Mouse (Mus musculus): ENCODE measurements around the gene Krt4. TPM values are rescaled to one million over a fixed set of nuclear protein-coding genes. Genes with fewer than 3 reads are reported as not detected.

Gene Krt4
- total and polyA plus RNA-seq, 3 experiments: 0.08 TPM; not detected in 2

- peak; percentile 62 for DNase-seq
Observed at GRCm38 (mm10) chr15:101895216-101895615, 29.3 kb downstream of the Krt4 start.

GRCm38 (mm10) chr15:101892820-101893219 lies 31.7 kb downstream of the Krt4 start, which contains the start of gene Krt76:
TSS of gene Krt76 (minus strand) at chr15:101892920.
- DNase-seq: no peak

GRCm38 (mm10) chr15:101879776-101880175 lies 44.8 kb downstream of the Krt4 start:
- no peak for DNase-seq

GRCm38 (mm10) chr15:101878041-101878440 lies 46.5 kb downstream of the Krt4 start:
- DNase-seq: peak; percentile 65

- DNase-seq: no peak
Observed at GRCm38 (mm10) chr15:101874383-101874782, 50.2 kb downstream of the Krt4 start.

- DNase-seq: peak; percentile 43
Observed at GRCm38 (mm10) chr15:101873231-101873630, 51.3 kb downstream of the Krt4 start.

- no peak for DNase-seq
Observed at GRCm38 (mm10) chr15:101869431-101869830, 55.1 kb downstream of the Krt4 start, which contains the start of gene Krt77. TSS of gene Krt77 (minus strand) at chr15:101869705.

Small RNA genes within 50 kb of the gene (microRNA-seq; reads per million reads assigned to microRNA genes)
- 0 reads per million in 2 experiments for gene Gm44356

Other genes starting within 250 kb of the Krt4 start
- not detected for gene Krt6b, start 244.4 kb downstream of the Krt4 start, total RNA-seq (2021)
- not detected in 2 replicates for gene Krt6b, start 244.4 kb downstream of the Krt4 start, polyA plus RNA-seq (2012; rRNA removed)
- not detected for gene Krt6a, start 230.4 kb downstream of the Krt4 start, total RNA-seq (2021)
- not detected in 2 replicates for gene Krt6a, start 230.4 kb downstream of the Krt4 start, polyA plus RNA-seq (2012; rRNA removed)
- not detected for gene Krt5, start 211.8 kb downstream of the Krt4 start, total RNA-seq (2021)
- gene Krt5, start 211.8 kb downstream of the Krt4 start, polyA plus RNA-seq (2012; rRNA removed): 0.06 TPM in 1 of 2 replicates, not detected in the other
- not detected for gene Krt71, start 181.6 kb downstream of the Krt4 start, total RNA-seq (2021)
- not detected in 2 replicates for gene Krt71, start 181.6 kb downstream of the Krt4 start, polyA plus RNA-seq (2012; rRNA removed)
- not detected for gene Krt72, start 138.3 kb downstream of the Krt4 start, total RNA-seq (2021)
- not detected in 2 replicates for gene Krt72, start 138.3 kb downstream of the Krt4 start, polyA plus RNA-seq (2012; rRNA removed)
- not detected for gene Krt73, start 122.4 kb downstream of the Krt4 start, total RNA-seq (2021)
- not detected in 2 replicates for gene Krt73, start 122.4 kb downstream of the Krt4 start, polyA plus RNA-seq (2012; rRNA removed)
- gene Krt2, start 106.6 kb downstream of the Krt4 start, total RNA-seq (2021): not detected
- gene Krt2, start 106.6 kb downstream of the Krt4 start, polyA plus RNA-seq (2012; rRNA removed): not detected in 2 replicates
- under 1 TPM; 0.10 to 0.17 TPM for gene Krt1, start 73.9 kb downstream of the Krt4 start, total RNA-seq (2021)
- gene Krt1, start 73.9 kb downstream of the Krt4 start, polyA plus RNA-seq (2012; rRNA removed): 0.68 and 1.2 TPM in 2 replicates
- gene Krt77, start 55.0 kb downstream of the Krt4 start, total RNA-seq (2021): not detected
- gene Krt77, start 55.0 kb downstream of the Krt4 start, polyA plus RNA-seq (2012; rRNA removed): not detected in 2 replicates
- not detected for gene Krt76, start 31.8 kb downstream of the Krt4 start, total RNA-seq (2021)
- not detected in 2 replicates for gene Krt76, start 31.8 kb downstream of the Krt4 start, polyA plus RNA-seq (2012; rRNA removed)
- 1 to 10 TPM; 1.1 to 2.3 TPM for gene Krt79, start 15.6 kb upstream of the Krt4 start, total RNA-seq (2021)
- gene Krt79, start 15.6 kb upstream of the Krt4 start, polyA plus RNA-seq (2012; rRNA removed): 0.26 and 1.8 TPM in 2 replicates
- not detected for gene Krt78, start 29.6 kb upstream of the Krt4 start, total RNA-seq (2021)
- not detected in 2 replicates for gene Krt78, start 29.6 kb upstream of the Krt4 start, polyA plus RNA-seq (2012; rRNA removed)
- 1 to 10 TPM; 1.7 TPM for gene Krt8, start 79.7 kb upstream of the Krt4 start, total RNA-seq (2021)
- gene Krt8, start 79.7 kb upstream of the Krt4 start, polyA plus RNA-seq (2012; rRNA removed): 0.62 and 1.1 TPM in 2 replicates
- gene Krt18, start 103.4 kb upstream of the Krt4 start, total RNA-seq (2021): 1 to 10 TPM; 1.6 to 2.5 TPM
- 0.61 and 1.1 TPM in 2 replicates for gene Krt18, start 103.4 kb upstream of the Krt4 start, polyA plus RNA-seq (2012; rRNA removed)
- gene Eif4b, start 149.0 kb upstream of the Krt4 start, total RNA-seq (2021): 100 to 1,000 TPM; 230 to 238 TPM
- gene Eif4b, start 149.0 kb upstream of the Krt4 start, polyA plus RNA-seq (2012; rRNA removed): 28.8 and 43.7 TPM in 2 replicates
- 10 to 100 TPM; 75.2 to 91.8 TPM for gene Tns2, start 175.7 kb upstream of the Krt4 start, total RNA-seq (2021)
- 101 and 107 TPM in 2 replicates for gene Tns2, start 175.7 kb upstream of the Krt4 start, polyA plus RNA-seq (2012; rRNA removed)
- gene Spryd3, start 211.5 kb upstream of the Krt4 start, total RNA-seq (2021): 10 to 100 TPM; 27.4 to 48.9 TPM
- 38.3 and 48.4 TPM in 2 replicates for gene Spryd3, start 211.5 kb upstream of the Krt4 start, polyA plus RNA-seq (2012; rRNA removed)
- 10 to 100 TPM; 37.7 to 71.0 TPM for gene Igfbp6, start 219.6 kb upstream of the Krt4 start, total RNA-seq (2021)
- gene Igfbp6, start 219.6 kb upstream of the Krt4 start, polyA plus RNA-seq (2012; rRNA removed): 65.0 and 78.9 TPM in 2 replicates
- under 1 TPM; 0.35 to 0.49 TPM for gene Soat2, start 225.8 kb upstream of the Krt4 start, total RNA-seq (2021)
- 0.88 and 0.92 TPM in 2 replicates for gene Soat2, start 225.8 kb upstream of the Krt4 start, polyA plus RNA-seq (2012; rRNA removed)